Mouse (Mus musculus): ENCODE measurements around the gene Alox5.

Alox5 gene

GRCm38 (mm10) chr6:116416000-116416552, 44.9 kb downstream of the Alox5 start:
- no peak for DNase-seq

- no peak for DNase-seq
Observed at GRCm38 (mm10) chr6:116415126-116415676, 45.8 kb downstream of the Alox5 start.

GRCm38 (mm10) chr6:116412546-116413325, 48.2 kb downstream of the Alox5 start:
- DNase-seq: no peak

GRCm38 (mm10) chr6:116411716-116412115, 49.3 kb downstream of the Alox5 start:
- DNase-seq: no peak

GRCm38 (mm10) chr6:116410436-116410835, 50.5 kb downstream of the Alox5 start:
- DNase-seq: no peak

GRCm38 (mm10) chr6:116407956-116408657, 52.9 kb downstream of the Alox5 start:
- no peak for DNase-seq

GRCm38 (mm10) chr6:116407216-116407615, 53.8 kb downstream of the Alox5 start:
- no peak for DNase-seq

GRCm38 (mm10) chr6:116406680-116407079, 54.3 kb downstream of the Alox5 start:
- no peak for DNase-seq

- no peak for DNase-seq
Observed at GRCm38 (mm10) chr6:116406152-116406551, 54.8 kb downstream of the Alox5 start.

GRCm38 (mm10) chr6:116405715-116406114, 55.3 kb downstream of the Alox5 start:
- DNase-seq: no peak

- DNase-seq: no peak
Observed at GRCm38 (mm10) chr6:116405243-116405642, 55.7 kb downstream of the Alox5 start.

- no peak for DNase-seq
Observed at GRCm38 (mm10) chr6:116402426-116402825, 58.6 kb downstream of the Alox5 start.

- DNase-seq: no peak
Observed at GRCm38 (mm10) chr6:116401746-116402423, 59.1 kb downstream of the Alox5 start.

GRCm38 (mm10) chr6:116398136-116398535, 62.8 kb downstream of the Alox5 start:
- DNase-seq: no peak

- no peak for DNase-seq
Observed at GRCm38 (mm10) chr6:116397621-116398020, 63.4 kb downstream of the Alox5 start.

GRCm38 (mm10) chr6:116394916-116395648, 65.9 kb downstream of the Alox5 start:
- no peak for DNase-seq

- DNase-seq: no peak
Observed at GRCm38 (mm10) chr6:116389481-116389880, 71.5 kb downstream of the Alox5 start.

GRCm38 (mm10) chr6:116388068-116388467, 72.9 kb downstream of the Alox5 start:
- no peak for DNase-seq

- DNase-seq: no peak
Observed at GRCm38 (mm10) chr6:116386506-116386905, 74.5 kb downstream of the Alox5 start.

- DNase-seq: no peak
Observed at GRCm38 (mm10) chr6:116386045-116386415, 74.9 kb downstream of the Alox5 start.

GRCm38 (mm10) chr6:116385194-116386044, 75.6 kb downstream of the Alox5 start:
- no peak for DNase-seq

All from lung, postnatal 10 days (tissue).